ENCODE assay signal across 23 mouse cellular contexts in genomic region chr6:71360751-71361150, GRCm38 (mm10). TPM values are rescaled to one million over a fixed set of nuclear protein-coding genes. Genes with fewer than 3 reads are reported as not detected.
"Had no signal": no experiment of that assay in that cellular context is flagged by ENCODE, and none has a peak within 500 bp of the region (broad histone marks: within the 10 kb centered on the region; RNA-seq: fewer than 3 reads in every experiment).

No protein-coding gene starts in this region.

- ATAC-seq: intestine, embryonic 16.5 days had no signal

- H3K4me2 ChIP-seq: kidney, embryonic 15.5 days; limb, embryonic 15.5 days; liver, embryonic 11.5 days; lung, embryonic 15.5 days; midbrain, embryonic 11.5 days; stomach, embryonic 15.5 days had no signal

- H3K4me1 ChIP-seq: kidney, embryonic 15.5 days; lung, embryonic 15.5 days; stomach, embryonic 15.5 days had no signal

- DNase-seq: kidney, adult 8-10 months; kidney, postnatal 10 days; left cerebral cortex, postnatal 4 days; lung, adult 18-20 months; lung, postnatal 10 days; lung, postnatal 36 days; midbrain, embryonic 14.5 days had no signal

- H3K36me3 ChIP-seq: kidney, embryonic 15.5 days; limb, embryonic 15.5 days; lung, embryonic 15.5 days; stomach, embryonic 15.5 days had no signal

- H3K9me3 ChIP-seq: kidney, embryonic 15.5 days; limb, embryonic 15.5 days; lung, embryonic 15.5 days; stomach, embryonic 15.5 days had no signal

- H3K27ac ChIP-seq: kidney, embryonic 15.5 days; limb, embryonic 15.5 days; liver, embryonic 14.5 days; lung, embryonic 15.5 days; stomach, embryonic 15.5 days had no signal

- H3K9ac ChIP-seq: kidney, embryonic 15.5 days; limb, embryonic 15.5 days; liver, embryonic 14.5 days; lung, embryonic 15.5 days; stomach, embryonic 15.5 days had no signal

- H3K4me3 ChIP-seq: kidney, embryonic 15.5 days; limb, embryonic 15.5 days; lung, embryonic 15.5 days; stomach, embryonic 15.5 days had no signal

- H3K27me3 ChIP-seq: kidney, embryonic 15.5 days; limb, embryonic 15.5 days; lung, embryonic 15.5 days; stomach, embryonic 15.5 days had no signal

RNA-seq across cellular contexts. Expression of gene Cd8a, which starts 12.5 kb away (rescaled TPM):
- total RNA-seq: layer of hippocampus, adult 18-20 months; layer of hippocampus, postnatal 14 days; left cerebral cortex, postnatal 14 days; left cerebral cortex, postnatal 4 days; megakaryocyte-erythroid progenitor cell, adult 5-6 weeks; midbrain, postnatal 0 days had no signal
- polyA plus RNA-seq: intestine, embryonic 16.5 days; limb, embryonic 15.5 days; liver, embryonic 11.5 days; liver, embryonic 14.5 days; midbrain, embryonic 11.5 days; midbrain, embryonic 14.5 days; midbrain, postnatal 0 days; neural tube, embryonic 11.5 days; neural tube, embryonic 14.5 days had no signal

RNA-seq across cellular contexts. Expression of gene Cd8b1, which starts 38.2 kb away (rescaled TPM):
- total RNA-seq: layer of hippocampus, adult 18-20 months; layer of hippocampus, postnatal 14 days; left cerebral cortex, adult 8-10 months; left cerebral cortex, postnatal 14 days; left cerebral cortex, postnatal 4 days; megakaryocyte-erythroid progenitor cell, adult 5-6 weeks; midbrain, postnatal 0 days had no signal
- polyA plus RNA-seq: intestine, embryonic 16.5 days; limb, embryonic 15.5 days; liver, embryonic 11.5 days; liver, embryonic 14.5 days; midbrain, embryonic 11.5 days; midbrain, embryonic 14.5 days; midbrain, postnatal 0 days; neural tube, embryonic 11.5 days; neural tube, embryonic 14.5 days had no signal

RNA-seq across cellular contexts. Expression of gene Smyd1, which starts 38.7 kb away (rescaled TPM):
- total RNA-seq: megakaryocyte-erythroid progenitor cell, adult 5-6 weeks had no signal
